Mouse (Mus musculus) CD8-positive naive resting alpha-beta T cell, adult 2 months (primary cell): ENCODE measurements at regions not wholly inside any gene's neighbourhood (a gene's known extent, or its start where the extent isn't known, plus 50 kb on each side); places are given as distances from the start of the nearest gene placed in this dataset.
"Not testable (repeated sequence)": the region's sequence is repeated elsewhere in the genome, so short reads cannot be mapped to it uniquely, and the experiment has no call there.

ENCODE experiments used
- DNase-seq, 2 experiments: peaks; one replicate each; pipeline ENCODE4 v3.0.0; 2022; ENCODE audit warnings: low read depth in 2 of 2, low spot score in 2 of 2

DNA sequence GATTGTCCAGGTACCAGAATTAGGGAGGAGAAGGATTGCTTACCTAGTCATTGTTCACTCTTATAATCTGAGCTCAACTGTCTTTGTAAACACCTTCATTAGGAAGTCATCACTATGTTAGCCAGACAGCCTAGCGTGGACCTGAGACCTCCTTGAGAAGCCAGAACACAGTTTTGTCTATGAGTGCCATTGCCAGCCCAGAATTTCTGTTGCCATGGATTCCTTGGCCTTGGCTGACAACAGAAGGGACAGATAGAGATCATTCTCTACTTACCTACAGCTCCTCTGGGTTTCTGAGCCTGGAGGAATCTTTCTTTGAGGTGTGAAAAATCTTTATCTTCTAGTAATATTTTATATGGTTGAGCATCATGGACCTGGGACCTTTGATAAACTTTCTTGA lies 825.0 kb downstream of the Gm9195 start:
- DNase-seq, result no peak

DNA sequence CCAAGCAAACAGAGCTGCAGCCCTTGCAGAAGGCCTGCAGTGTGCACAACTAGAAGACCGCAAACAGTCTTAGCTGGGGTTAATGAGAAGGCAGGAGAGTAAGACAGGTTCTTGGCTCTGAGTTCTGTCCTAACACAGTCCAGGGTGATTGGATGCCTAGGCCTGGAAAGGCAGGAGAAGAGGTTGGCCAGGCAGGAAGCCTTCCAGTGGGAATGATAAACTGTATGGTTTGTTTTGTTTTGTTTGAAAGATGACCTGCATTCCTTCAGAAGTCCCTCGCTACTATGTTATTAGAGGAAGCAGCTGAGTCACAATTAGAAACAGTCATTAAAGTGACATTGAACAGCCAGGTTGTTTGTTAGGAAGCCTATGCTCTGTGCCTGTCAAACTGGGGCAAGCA lies 831.5 kb downstream of the Gm9195 start:
- DNase-seq, result no peak

DNA sequence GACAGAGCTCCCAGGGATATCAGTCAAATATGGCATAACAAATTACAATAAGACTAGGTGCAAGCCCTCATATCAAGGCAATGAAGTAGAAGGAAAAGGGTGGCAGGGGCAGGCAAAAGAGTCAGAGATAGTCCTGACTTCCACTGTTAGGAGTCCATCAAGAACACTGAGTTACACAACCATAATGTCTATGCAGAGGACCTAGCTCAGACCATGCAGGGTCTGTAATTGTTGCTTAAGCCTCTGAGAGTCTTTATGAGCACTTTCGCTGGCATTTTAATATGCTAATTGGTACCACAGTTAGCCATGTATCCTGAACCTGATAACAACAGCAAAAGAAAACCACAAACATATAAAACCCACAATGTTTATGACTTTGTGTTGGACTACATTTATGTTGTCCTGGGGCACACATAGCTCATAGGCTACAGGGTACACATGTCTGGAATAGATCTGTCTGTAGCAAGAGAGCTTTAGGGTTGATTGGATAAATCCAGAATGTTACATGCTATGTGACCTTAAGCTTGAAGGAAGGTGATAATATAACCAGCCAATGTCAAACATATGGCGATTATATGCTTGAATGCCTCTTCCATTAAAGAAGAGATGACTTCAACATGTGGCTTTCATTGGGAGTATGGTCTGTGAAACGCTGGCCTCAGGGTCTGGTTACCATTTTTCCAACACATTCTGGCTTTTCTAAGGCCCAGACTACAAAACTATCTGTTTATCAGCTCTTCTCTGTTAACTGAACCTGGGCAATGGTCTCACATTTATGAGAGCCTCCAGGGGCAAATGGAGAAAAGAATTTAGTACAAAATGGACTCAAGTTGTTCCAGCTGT lies 836.6 kb downstream of the Gm9195 start:
- DNase-seq, result no peak

DNA sequence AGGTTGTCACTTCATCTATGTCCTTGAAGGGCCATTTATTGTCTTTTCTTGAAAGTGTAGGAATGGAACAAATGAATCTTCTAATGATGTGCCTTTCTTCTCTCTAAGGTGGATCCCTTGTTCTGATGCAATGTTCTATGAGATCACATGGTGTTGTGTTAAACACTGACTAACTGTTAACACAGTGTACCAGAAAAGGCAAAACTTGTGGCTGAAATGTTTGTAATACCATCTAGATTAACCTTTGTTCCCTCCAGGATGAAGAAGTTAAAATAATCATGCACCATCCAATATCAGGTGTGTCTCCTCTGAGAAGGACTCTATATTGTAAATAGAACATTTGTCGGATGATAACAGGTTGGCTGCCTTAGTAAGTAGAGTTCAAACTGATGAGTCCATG lies 849.1 kb downstream of the Gm9195 start:
- no peak for DNase-seq

DNA sequence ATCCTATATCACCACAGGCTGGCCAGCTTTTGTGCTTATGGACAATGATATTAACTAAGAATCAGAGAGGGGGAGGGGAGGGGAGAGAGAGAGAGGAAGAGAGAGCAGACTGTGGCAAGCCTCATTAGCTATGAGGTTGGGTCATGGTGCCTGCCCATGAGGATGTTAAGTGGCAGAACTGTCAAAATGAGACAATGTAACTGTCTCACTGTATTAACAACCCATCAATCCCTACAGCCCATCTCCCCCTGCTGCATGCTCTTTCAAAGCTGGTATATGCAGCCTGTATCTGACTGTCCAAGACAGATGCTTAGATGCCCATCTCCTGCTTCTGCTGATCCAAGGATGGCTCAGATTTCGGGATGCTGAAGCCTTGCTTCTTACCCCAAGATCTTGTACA lies 852.6 kb downstream of the Gm9195 start:
- no peak for DNase-seq

DNA sequence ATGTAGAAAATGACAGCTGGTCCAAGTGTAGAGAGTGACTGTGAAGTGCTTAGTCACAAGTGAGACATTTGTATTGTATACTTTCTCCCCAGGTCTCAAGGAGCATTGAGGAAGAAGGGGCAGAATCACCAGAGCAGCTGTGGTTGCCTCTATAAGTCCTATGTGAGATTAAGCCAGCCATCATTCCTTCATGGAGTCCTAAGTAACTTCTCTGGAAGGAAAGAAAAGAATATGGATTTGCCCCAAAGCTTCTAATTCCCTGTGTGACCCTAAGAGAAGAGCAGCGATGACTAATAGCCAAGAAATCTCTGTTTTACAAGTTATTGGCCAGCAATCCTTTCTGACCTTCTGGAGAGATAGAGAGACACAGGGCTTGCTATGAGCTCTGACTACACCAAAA lies 856.5 kb downstream of the Gm9195 start:
- DNase-seq, result no peak

DNA sequence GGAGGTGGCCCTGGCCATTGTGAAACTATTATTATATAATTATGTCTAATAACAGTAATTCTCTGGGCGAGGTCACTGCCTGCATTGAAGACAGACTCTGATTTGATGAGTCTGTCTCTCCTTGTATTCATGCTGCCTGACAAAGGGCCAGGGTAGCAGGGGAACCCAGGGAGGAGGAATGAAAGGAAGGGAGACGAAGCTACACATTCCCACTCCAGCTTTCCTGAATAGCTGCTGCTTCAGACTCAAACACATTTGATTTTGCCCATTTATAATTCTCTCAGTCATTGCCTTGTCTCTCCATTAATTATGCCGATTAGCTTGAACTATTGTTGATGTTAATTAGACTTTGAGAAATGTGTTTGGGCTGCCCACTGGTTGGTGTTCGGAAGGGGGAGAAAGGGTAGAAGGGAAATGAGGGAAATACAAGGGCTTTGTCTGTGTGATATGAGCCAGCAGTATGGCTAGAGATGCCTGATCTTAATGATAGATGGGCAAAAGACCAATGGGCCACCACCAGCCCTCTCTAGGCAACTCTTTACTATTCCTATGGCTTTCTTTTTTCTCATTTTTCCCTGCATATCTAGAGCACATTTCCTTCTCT lies 881.8 kb downstream of the Gm9195 start:
- DNase-seq, result no peak

DNA sequence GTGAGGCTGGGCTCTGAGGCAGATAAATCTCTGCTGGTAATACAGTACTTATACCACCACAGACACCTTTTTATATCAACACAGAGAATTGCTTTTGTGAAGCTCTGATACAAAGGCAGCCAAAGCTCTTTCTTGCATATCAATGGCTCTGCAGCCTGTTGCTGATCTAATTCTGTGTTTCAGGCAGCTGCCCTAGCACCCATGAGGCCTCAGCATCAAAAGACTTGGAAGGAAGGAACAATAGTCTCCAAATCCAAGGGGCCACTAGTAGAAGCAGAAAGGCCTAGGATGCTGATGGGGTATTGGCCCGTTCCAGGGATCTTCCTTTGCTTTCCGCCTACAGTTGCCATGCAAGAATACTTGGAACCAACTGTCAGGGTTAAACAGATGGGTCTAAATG lies 887.9 kb downstream of the Gm9195 start:
- no peak for DNase-seq

DNA sequence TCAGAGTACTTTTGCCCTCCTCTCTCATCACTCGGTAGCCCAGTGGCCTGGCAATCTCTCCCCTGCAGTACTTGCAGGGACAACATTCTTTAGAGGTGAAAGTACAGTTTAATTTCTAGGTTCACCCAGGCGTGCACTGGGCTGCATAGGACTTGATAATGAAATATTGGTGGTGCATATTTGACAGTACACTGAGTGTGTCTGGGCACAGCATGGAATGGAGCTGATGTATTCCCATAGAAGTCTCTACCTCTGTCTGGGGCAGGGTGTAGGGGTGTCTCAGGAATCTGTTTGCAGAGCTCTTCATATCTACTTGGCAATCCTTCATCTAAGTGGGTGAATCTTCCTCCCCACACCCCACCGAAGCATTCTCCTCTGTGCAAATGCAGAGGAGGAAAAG lies 893.8 kb downstream of the Gm9195 start:
- no peak for DNase-seq

DNA sequence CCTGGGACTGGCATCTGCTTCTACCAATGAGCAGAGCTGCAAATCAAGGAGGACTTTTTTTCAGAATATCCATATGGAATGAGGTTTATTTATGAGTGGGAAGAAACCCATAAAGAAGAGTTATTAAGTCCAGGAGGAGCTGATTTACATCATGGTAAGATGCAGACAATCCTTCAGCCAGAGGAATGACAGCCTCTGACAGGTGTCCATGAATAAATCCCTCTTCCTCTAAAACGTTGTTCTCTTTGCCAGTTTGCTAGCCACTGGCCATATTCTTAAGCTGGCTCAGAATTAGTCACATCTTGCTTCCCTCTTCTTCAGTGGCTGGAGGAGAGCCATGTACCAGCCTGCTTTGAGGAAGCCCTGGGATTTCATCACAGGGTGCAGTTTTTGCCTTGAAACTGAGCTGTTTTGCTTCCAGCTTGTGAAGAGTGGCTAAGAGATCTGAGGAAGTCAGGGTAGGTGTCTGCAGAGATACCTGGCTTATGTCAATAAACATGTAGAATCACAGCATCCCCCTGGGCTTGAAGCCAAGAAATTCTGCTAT lies 902.9 kb downstream of the Gm9195 start:
- DNase-seq, result no peak

DNA sequence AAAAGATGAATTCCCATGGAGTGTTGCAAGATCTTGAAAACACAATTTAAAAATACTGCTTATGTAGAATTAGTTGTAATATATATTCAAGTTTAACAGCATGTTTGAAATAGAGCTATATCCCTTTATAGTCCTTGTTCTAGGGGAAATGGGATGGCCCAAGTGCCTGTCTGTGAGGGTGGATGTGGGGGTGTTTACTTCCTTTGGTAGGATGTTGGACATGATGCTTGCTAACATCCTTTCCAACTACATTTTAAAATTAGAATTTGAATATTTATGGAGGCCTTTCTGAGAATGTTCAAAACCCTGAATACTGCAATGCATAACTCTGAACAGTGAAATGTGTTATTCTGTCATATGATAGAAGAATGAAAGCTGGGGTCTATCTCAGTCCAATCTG lies 903.6 kb downstream of the Gm9195 start:
- no peak for DNase-seq

DNA sequence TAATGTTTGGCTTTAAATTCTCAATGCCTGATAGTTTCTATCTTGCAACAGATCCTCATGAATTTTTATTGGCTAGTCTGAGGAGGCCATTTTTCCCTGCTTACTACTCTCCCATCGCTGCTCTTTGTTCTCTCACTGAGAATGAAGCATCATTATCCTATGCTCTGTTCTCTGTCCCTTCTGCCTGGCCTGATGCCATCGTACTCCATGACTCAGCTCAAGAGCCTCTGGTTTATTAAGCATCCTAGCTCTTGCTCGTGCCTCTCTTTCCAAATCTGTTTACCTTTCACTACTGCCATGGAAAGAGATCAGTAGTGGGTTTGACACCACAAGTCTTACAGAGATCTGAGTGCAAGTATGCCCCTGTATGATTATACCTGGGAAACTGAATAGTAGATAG lies 926.8 kb downstream of the Gm9195 start:
- no peak for DNase-seq

DNA sequence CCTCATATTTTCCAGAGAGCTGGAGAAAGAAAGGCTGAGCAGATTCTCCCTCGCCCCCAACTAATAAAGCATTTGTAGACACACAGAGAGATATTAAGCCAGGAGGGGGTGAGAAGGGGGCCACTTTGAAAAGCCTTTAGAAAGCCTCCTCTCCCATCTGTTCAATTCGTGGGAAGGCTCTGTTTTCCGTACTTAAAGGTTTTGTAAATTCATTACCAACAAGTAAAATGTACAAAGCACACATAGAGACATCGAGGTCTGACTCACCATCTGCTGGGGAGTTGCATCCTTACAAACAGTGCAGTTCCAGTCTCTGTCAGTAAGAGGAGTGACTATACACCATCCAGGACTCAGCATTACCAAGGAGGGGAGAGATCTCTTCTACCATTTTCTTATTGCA lies 929.7 kb downstream of the Gm9195 start:
- DNase-seq, result no peak

DNA sequence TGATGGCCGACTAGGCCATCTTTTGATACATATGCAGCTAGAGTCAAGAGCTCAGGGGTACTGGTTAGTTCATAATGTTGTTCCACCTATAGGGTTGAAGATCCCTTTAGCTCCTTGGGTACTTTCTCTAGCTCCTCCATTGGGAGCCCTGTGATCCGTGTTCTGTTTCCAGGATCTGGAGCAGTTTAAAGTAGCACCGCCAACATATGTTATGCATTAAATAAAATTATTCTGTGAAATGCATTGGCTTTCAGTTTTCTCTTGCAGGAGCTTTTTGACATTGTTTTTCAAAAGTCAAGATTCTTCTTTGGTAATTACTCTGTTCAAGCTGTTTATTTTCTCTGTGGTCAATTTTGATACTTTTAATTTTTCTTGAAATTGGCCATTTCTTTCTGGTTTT lies 937.3 kb downstream of the Gm9195 start:
- DNase-seq, result not testable (repeated sequence)

DNA sequence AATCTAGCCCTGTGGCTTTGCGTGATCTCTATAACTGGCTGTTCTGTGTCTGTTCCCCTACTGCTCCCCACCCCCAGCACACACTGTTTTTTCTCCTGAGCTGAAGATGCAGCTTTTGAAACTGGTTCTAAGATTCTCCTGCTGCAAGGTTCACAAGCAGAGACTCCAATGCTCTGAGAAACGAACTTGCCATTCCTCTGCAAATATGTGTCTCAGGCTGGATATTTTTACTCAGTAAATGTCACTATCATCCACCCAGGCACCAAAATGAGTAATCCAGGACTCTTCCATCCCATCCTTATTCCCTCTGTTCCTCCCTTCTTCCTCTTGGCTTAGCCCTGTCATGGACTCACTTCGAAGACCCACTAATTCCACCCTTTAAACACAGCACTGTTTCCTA lies 943.9 kb upstream of the Fam160b2 start:
- no peak for DNase-seq

DNA sequence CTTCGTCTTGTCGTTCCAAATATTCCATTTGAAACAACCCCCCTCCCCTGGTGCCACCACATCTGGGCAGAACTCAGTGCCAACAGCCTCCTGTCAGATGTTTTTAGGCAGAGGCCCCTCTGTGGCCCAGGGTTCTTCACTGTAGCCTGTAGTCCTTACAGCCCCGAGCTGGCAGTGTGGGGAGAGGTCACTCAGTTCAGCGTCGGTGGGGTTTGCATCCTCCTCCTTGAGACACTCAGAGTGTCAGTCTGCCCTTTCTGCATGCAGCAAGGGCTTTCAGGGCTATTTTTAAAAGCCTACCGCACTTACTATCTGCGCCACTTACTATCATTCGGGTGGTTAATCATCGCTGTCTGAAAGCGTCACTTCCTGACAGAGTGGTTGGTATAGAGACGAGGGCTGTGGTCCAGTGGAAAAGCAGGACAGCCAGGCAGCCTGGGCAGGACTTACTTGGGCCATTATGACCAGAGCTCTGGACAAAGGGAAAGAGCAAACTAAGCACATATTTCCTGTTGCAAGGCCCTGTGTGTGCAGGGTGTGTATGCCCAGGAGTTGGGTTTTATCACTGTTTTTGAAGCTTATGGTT lies 932.5 kb upstream of the Fam160b2 start:
- DNase-seq, result no peak

DNA sequence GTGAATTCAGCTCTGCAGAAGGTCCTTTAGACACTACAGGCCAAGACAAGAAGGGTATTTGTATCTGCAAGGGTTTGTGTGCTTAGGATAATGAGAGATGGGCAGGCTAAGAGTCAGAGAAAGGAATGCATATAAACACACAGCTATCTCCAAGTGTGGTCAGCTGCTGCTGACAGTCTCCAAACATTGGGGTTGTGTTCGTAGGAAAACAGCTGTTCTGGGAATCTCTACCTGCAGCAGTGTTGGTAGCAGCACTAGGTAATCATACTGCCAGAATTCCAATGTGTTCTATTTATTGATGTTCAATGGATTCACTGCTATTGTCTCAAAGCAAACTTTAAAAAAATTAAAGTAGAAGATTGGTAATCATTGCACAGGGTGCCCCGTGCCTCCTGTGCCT lies 931.7 kb upstream of the Fam160b2 start:
- DNase-seq, result no peak

DNA sequence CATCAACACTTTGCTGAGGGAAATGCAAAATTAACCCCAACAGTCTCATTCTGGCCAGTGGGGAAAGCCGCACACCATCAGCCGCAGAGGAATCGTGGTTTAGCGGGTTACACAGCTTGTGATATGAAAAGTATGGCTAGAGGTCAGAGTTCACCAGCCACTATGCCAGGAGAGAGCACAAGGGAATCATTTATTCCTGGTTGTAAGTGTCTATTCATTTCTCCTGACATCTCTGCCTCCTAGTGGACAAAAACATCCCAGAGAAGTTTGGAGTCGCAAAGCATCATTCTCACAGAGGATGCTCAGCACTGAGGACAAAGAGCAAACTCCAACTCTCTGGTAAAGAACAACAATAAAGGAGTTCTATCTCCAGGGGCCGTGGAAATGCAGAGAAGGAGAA lies 930.8 kb upstream of the Fam160b2 start:
- no peak for DNase-seq

DNA sequence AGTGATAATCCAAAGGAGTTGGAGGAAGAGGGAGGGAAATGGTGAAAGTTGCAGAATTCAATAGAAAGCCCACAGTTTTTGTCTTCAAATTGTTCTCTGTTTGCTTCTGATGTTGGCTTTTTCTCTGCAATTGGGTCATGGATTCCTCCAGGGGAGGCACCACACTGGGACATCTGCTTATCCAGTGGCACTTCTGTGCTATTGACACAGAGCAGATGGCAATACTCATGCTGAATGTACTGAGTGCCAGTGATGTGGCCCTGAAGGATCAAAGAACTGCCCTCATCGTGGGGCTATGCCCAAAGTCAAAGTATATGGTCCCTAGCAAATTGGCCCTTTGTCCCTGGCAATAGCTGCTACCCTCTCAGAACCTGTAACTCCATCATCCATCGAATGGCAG lies 918.9 kb upstream of the Fam160b2 start:
- DNase-seq, result no peak

DNA sequence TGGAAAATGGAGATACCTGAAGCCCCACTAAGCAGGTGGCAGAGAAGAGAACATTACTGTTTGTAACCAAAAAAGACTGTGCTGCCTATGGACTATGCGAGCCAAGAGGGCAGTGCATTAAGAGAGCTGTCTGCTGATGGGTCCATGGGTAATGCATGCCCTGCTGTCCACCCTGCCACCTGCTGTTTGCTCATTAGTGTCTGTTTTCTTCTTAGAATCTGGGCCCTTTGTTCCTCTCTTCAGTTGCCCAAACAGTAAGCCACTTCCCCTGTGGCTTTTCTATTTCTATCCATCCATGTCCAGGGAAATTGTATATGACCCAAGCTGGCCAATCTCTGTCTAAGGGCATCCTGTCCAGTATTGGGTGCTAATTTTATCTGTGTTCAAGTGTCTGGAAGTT lies 901.2 kb upstream of the Fam160b2 start:
- DNase-seq, result no peak

DNA sequence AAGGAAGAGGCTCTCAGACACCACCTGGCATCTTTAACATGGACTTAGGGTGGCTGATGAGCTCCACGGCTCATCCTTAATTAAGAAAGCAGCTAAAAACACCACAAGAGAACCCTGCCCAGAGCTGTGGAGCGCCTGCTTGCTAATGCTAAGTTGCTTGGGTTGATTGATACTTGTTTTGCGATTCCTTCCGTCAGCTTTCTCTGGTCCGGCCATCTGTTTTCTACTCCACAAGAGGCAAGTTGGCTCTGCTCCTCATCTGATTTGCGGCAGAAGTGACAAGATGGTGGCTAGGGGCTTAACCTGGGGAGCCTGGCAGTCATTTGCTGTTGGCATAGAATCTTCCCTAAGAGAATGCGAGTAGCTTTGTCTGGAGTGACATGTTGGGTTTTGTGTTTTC lies 891.6 kb upstream of the Fam160b2 start:
- no peak for DNase-seq

DNA sequence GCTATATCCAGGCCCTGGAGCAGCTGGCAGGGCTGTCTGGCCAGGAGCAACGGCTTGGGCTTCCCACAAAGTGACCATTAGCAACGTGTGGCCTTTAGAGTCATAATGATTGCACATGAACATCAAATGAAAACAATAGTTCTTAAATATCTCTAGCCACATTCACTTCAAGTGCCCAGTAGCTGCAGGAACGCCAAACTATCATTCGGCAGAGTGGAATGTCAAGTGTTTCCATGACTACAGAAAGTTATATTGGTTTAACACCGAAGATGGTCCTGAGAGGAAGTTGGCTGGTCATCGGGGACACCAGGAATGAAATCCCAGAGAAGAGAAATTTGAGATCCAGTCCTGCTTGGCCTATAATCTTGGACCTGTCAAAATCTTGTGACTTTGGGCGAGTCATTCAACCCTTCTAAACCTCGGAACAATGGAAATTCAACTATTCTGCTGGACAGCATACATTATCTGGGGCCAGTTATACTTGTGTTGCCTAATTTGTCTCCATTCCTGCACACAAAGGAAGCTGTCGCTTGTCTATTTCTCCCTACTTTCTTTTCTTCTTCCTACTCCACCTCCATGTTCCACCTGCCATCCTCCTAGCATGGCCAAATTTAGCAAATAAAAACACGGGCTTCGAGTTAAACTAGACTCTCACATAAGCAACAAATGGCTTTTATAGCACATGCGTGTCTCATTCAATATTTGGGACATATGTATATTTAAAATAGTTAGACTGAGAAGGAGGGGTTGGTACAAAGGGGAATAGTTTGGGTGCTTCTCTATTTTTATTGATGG lies 886.7 kb upstream of the Fam160b2 start:
- DNase-seq, result no peak
